In genomic region chr14:45457003-45457402, GRCm38 (mm10) we compare ENCODE assay signal across 10 mouse cellular contexts. TPM values are rescaled to one million over a fixed set of nuclear protein-coding genes. Genes with fewer than 3 reads are reported as not detected.
DNase-seq lines count a peak whose midpoint lies in the region; ATAC-seq lines count a peak whose summit lies in the region.
"Had no signal": no experiment of that assay in that cellular context is flagged by ENCODE, and none has a peak within 500 bp of the region (broad histone marks: within the 10 kb centered on the region; RNA-seq: fewer than 3 reads in every experiment).

No protein-coding gene starts in this region.

- H3K4me1 ChIP-seq in forebrain, embryonic 10.5 days: peaks cover 52% of the 10 kb centered on the region
- H3K4me1 ChIP-seq in forebrain, embryonic 14.5 days (ENCODE audit: control insufficient read depth, insufficient read depth, low read length): 0 out of 2 replicates have a peak, but pooled peaks cover 3% of the 10 kb centered on the region
- H3K4me1 ChIP-seq in lung, embryonic 15.5 days: peaks cover 52% of the 10 kb centered on the region
- peaks cover 36% of the 10 kb centered on the region for H3K4me1 ChIP-seq in heart, embryonic 11.5 days (ENCODE audit: control insufficient read depth, insufficient read depth, low read length)
- H3K4me1 ChIP-seq in liver, embryonic 12.5 days: peaks cover 42% of the 10 kb centered on the region

- ATAC-seq in forebrain, embryonic 14.5 days: no peak
- ATAC-seq in lung, embryonic 15.5 days (ENCODE audit: borderline replicate concordance, extremely low read depth, low FRiP score, low TSS enrichment): no peak
- ATAC-seq in heart, embryonic 11.5 days (replicated peaks; ENCODE audit: insufficient number of reproducible peaks, low FRiP score, low TSS enrichment): no peak
- no peak for ATAC-seq in liver, embryonic 12.5 days

- no peak for DNase-seq in forebrain, embryonic 10.5 days (ENCODE audit: extremely low spot score, low spot score)
- no peak for DNase-seq in forebrain, embryonic 14.5 days (ENCODE audit: low spot score)
- no peak for DNase-seq in lung, postnatal 25 days (ENCODE audit: low spot score)
- no peak for DNase-seq in right cerebral cortex, postnatal 14 days
- DNase-seq in cerebellum, postnatal 36 days: no peak

- WGBS in forebrain, embryonic 10.5 days: 86% methylated on average over 9 of the region's 9 CpGs
- WGBS in forebrain, embryonic 14.5 days: 85% methylated on average over 9 of the region's 9 CpGs
- 59% methylated on average over 9 of the region's 9 CpGs for WGBS in lung, embryonic 15.5 days
- WGBS in heart, embryonic 11.5 days (ENCODE audit: insufficient replicate concordance): 68% methylated on average over 9 of the region's 9 CpGs
- 66% methylated on average over 9 of the region's 9 CpGs for WGBS in liver, embryonic 12.5 days (ENCODE audit: insufficient replicate concordance)

- 0 out of 2 replicates have a peak overlapping the region, but pooled peaks have one; percentile 30 for H3K27ac ChIP-seq in forebrain, embryonic 10.5 days
- H3K27ac ChIP-seq in forebrain, embryonic 14.5 days (ENCODE audit: low read depth, low read length): no peak overlapping the region
- H3K27ac ChIP-seq in lung, embryonic 15.5 days: peak overlapping the region; percentile 77
- H3K27ac ChIP-seq in heart, embryonic 11.5 days (ENCODE audit: low read depth, low read length): peak overlapping the region; percentile 71
- H3K27ac ChIP-seq in liver, embryonic 12.5 days: peak overlapping the region; percentile 57
- H3K27ac ChIP-seq: embryonic facial prominence, embryonic 13.5 days had no signal

- no peak overlapping the region for H3K4me2 ChIP-seq in forebrain, embryonic 14.5 days (ENCODE audit: low read length)
- H3K4me2 ChIP-seq in lung, embryonic 15.5 days: no peak overlapping the region
- no peak overlapping the region for H3K4me2 ChIP-seq in heart, embryonic 11.5 days
- H3K4me2 ChIP-seq in liver, embryonic 12.5 days: no peak overlapping the region
- H3K4me2 ChIP-seq: embryonic facial prominence, embryonic 13.5 days; stomach, embryonic 15.5 days had no signal

- H3K4me3 ChIP-seq in forebrain, embryonic 10.5 days: no peak overlapping the region
- H3K4me3 ChIP-seq in forebrain, embryonic 14.5 days (ENCODE audit: low read depth, low read length): no peak overlapping the region
- H3K4me3 ChIP-seq in lung, embryonic 15.5 days: no peak overlapping the region
- no peak overlapping the region for H3K4me3 ChIP-seq in heart, embryonic 11.5 days (ENCODE audit: low read depth, low read length)
- no peak overlapping the region for H3K4me3 ChIP-seq in liver, embryonic 12.5 days
- H3K4me3 ChIP-seq: embryonic facial prominence, embryonic 13.5 days; stomach, embryonic 15.5 days had no signal

- no peak overlapping the region for H3K9ac ChIP-seq in forebrain, embryonic 14.5 days (ENCODE audit: low read length)
- H3K9ac ChIP-seq in lung, embryonic 15.5 days: no peak overlapping the region
- no peak overlapping the region for H3K9ac ChIP-seq in heart, embryonic 11.5 days (ENCODE audit: low read depth, low read length)
- no peak overlapping the region for H3K9ac ChIP-seq in liver, embryonic 12.5 days
- H3K9ac ChIP-seq: embryonic facial prominence, embryonic 13.5 days; stomach, embryonic 15.5 days had no signal

- no peaks in the 10 kb centered on the region for H3K27me3 ChIP-seq in forebrain, embryonic 10.5 days (ENCODE audit: poor library complexity, severe bottlenecking)
- H3K27me3 ChIP-seq in forebrain, embryonic 14.5 days (replicated peaks; ENCODE audit: control insufficient read depth, insufficient read depth, low read length): no peaks in the 10 kb centered on the region
- H3K27me3 ChIP-seq in lung, embryonic 15.5 days: no peaks in the 10 kb centered on the region
- H3K27me3 ChIP-seq in heart, embryonic 11.5 days (ENCODE audit: control insufficient read depth, insufficient read depth, low read length): no peaks in the 10 kb centered on the region
- H3K27me3 ChIP-seq in liver, embryonic 12.5 days (replicated peaks): no peaks in the 10 kb centered on the region
- H3K27me3 ChIP-seq: embryonic facial prominence, embryonic 13.5 days; stomach, embryonic 15.5 days had no signal

- H3K36me3 ChIP-seq in forebrain, embryonic 10.5 days (replicated peaks): peaks cover 44% of the 10 kb centered on the region
- H3K36me3 ChIP-seq in forebrain, embryonic 14.5 days (ENCODE audit: control insufficient read depth, insufficient read depth, low read length): peaks cover 27% of the 10 kb centered on the region
- H3K36me3 ChIP-seq in lung, embryonic 15.5 days: peaks cover 40% of the 10 kb centered on the region
- peaks cover 24% of the 10 kb centered on the region for H3K36me3 ChIP-seq in heart, embryonic 11.5 days (ENCODE audit: control insufficient read depth, insufficient read depth, low read length)
- peaks cover 24% of the 10 kb centered on the region for H3K36me3 ChIP-seq in liver, embryonic 12.5 days

- no peaks in the 10 kb centered on the region for H3K9me3 ChIP-seq in forebrain, embryonic 10.5 days
- no peaks in the 10 kb centered on the region for H3K9me3 ChIP-seq in forebrain, embryonic 14.5 days (replicated peaks; ENCODE audit: control insufficient read depth, low read length)
- no peaks in the 10 kb centered on the region for H3K9me3 ChIP-seq in lung, embryonic 15.5 days
- H3K9me3 ChIP-seq in heart, embryonic 11.5 days (replicated peaks; ENCODE audit: control insufficient read depth, low read length): no peaks in the 10 kb centered on the region
- no peaks in the 10 kb centered on the region for H3K9me3 ChIP-seq in liver, embryonic 12.5 days (replicated peaks)
- H3K9me3 ChIP-seq: embryonic facial prominence, embryonic 13.5 days; stomach, embryonic 15.5 days had no signal

RNA-seq across cellular contexts. Expression of gene Gnpnat1, which starts 52.3 kb away (rescaled TPM):
- polyA plus RNA-seq in forebrain, embryonic 10.5 days (2016; fragmentation: Nextera tagmentation; extraction: Ambion mirVana): 41.1 and 45.9 TPM in 2 replicates
- 26.4 and 29.5 TPM in 2 replicates for polyA plus RNA-seq in forebrain, embryonic 14.5 days (2014; fragmentation: Nextera tagmentation; extraction: Ambion mirVana)
- polyA plus RNA-seq in lung, embryonic 15.5 days (2015; fragmentation: Nextera tagmentation; extraction: Ambion mirVana): 44.7 and 50.5 TPM in 2 replicates
- polyA plus RNA-seq in heart, embryonic 11.5 days (2014; fragmentation: Nextera tagmentation; extraction: Ambion mirVana): 36.8 and 38.0 TPM in 2 replicates
- 33.3 and 35.4 TPM in 2 replicates for polyA plus RNA-seq in liver, embryonic 12.5 days (2016; fragmentation: Nextera tagmentation; extraction: Ambion mirVana)
